Mouse (Mus musculus) MEL (cell line): ENCODE results near the gene Csde1. TPM values are rescaled to one million over a fixed set of nuclear protein-coding genes. Genes with fewer than 3 reads are reported as not detected.

Source experiments
- DNase-seq: peaks from one replicate; pipeline ENCODE4 v3.0.0; 2011; ENCODE audit warnings: low read depth, low spot score
- H3K27ac ChIP-seq: 2 replicates; pipeline ENCODE4 v1.5.1; 2012; ENCODE audit warnings: low read depth, mild to moderate bottlenecking, control low read depth, low read length, moderate library complexity; ENCODE audit not compliant: control insufficient read depth
- H3K27me3 ChIP-seq, 2 experiments: fragments of 150-350 bp in 1 of 2; sonication (generic) in 1 of 2; 2 replicates each; pipeline ENCODE4 v1.6.1; 2012; ENCODE audit warnings: low read length in 2 of 2, mild to moderate bottlenecking in 2 of 2, improper control_type of control experiment in 1 of 2, moderate library complexity in 1 of 2; ENCODE audit not compliant: insufficient read depth in 2 of 2, control insufficient read depth in 1 of 2
- H3K36me3 ChIP-seq, 2 experiments: 2 replicates each; pipeline ENCODE4 v1.6.1; 2012 to 2014; ENCODE audit warnings: low read length in 2 of 2, improper control_type of control experiment in 1 of 2, inconsistent platforms in 1 of 2, mild to moderate bottlenecking in 1 of 2; ENCODE audit not compliant: insufficient read depth in 2 of 2, control insufficient read depth in 1 of 2
- H3K4me1 ChIP-seq, 2 experiments: fragments of 150-350 bp in 1 of 2; sonication (generic) in 1 of 2; 2 replicates each; pipeline ENCODE4 v1.6.1; 2012; ENCODE audit warnings: low read length in 2 of 2, improper control_type of control experiment in 1 of 2, mild to moderate bottlenecking in 1 of 2; ENCODE audit not compliant: insufficient read depth in 2 of 2, control insufficient read depth in 1 of 2
- H3K4me3 ChIP-seq, 2 experiments: fragments of 150-350 bp in 1 of 2; sonication (generic) in 1 of 2; 2 replicates each; pipeline ENCODE4 v1.5.1; 2012; ENCODE audit warnings: low read depth in 2 of 2, low read length in 2 of 2, mild to moderate bottlenecking in 2 of 2, moderate library complexity in 2 of 2, control low read depth in 1 of 2, improper control_type of control experiment in 1 of 2; ENCODE audit not compliant: control insufficient read depth in 1 of 2, insufficient read depth in 1 of 2
- H3K79me2 ChIP-seq: 2 replicates; pipeline ENCODE4 v1.6.1; 2012; ENCODE audit warnings: mild to moderate bottlenecking, low read length, moderate library complexity; ENCODE audit not compliant: control insufficient read depth, poor library complexity, insufficient read depth
- H3K9ac ChIP-seq: 2 replicates; pipeline ENCODE4 v1.6.1; 2012; ENCODE audit warnings: low read depth, mild to moderate bottlenecking, control low read depth, low read length, moderate library complexity; ENCODE audit not compliant: control insufficient read depth, poor library complexity, severe bottlenecking
- H3K9me3 ChIP-seq: fragments of 150-350 bp; sonication (generic); replicated peaks from 2 replicates; pipeline ENCODE4 v1.6.1; 2012; ENCODE audit warnings: mild to moderate bottlenecking, low read length, improper control_type of control experiment, moderate library complexity; ENCODE audit not compliant: insufficient read depth
- CHD1 ChIP-seq: IDR thresholded peaks from 2 replicates; pipeline ENCODE4 v1.6.1; 2012; ENCODE audit warnings: low read depth, mild to moderate bottlenecking, inconsistent platforms, low read length, improper control_type of control experiment
- CTCF ChIP-seq, 3 experiments: IDR thresholded peaks in 2 of 3; conservative IDR thresholded peaks in 1 of 3; 2 replicates each; pipeline ENCODE4 v1.5.1; 2011 to 2012; ENCODE audit warnings: low read length in 3 of 3, low read depth in 2 of 3, mild to moderate bottlenecking in 2 of 3, improper control_type of control experiment in 1 of 3, inconsistent platforms in 1 of 3, mixed read lengths in 1 of 3, moderate library complexity in 1 of 3; ENCODE audit not compliant: control insufficient read depth in 1 of 3, insufficient read depth in 1 of 3, poor library complexity in 1 of 3, severe bottlenecking in 1 of 3
- E2F4 ChIP-seq: IDR thresholded peaks from 2 replicates; pipeline ENCODE4 v1.6.1; 2011; ENCODE audit warnings: low read depth, low read length, improper control_type of control experiment, borderline replicate concordance
- ELF1 ChIP-seq: IDR thresholded peaks from 2 replicates; pipeline ENCODE4 v1.6.1; 2014; ENCODE audit warnings: low read depth, mild to moderate bottlenecking, inconsistent platforms, low read length, improper control_type of control experiment, moderate library complexity
- EP300 ChIP-seq, 2 experiments: IDR thresholded peaks; 2 replicates each; pipeline ENCODE4 v1.6.1; 2011; ENCODE audit warnings: improper control_type of control experiment in 2 of 2, low read length in 2 of 2, low read depth in 1 of 2, mild to moderate bottlenecking in 1 of 2
- ETS1 ChIP-seq: IDR thresholded peaks from 2 replicates; pipeline ENCODE4 v1.6.1; 2012; ENCODE audit warnings: low read depth, mild to moderate bottlenecking, inconsistent platforms, low read length, improper control_type of control experiment, moderate library complexity
- GABPA ChIP-seq: IDR thresholded peaks from 2 replicates; pipeline ENCODE4 v1.6.1; 2012; ENCODE audit warnings: low read depth, mild to moderate bottlenecking, inconsistent platforms, low read length, improper control_type of control experiment, moderate library complexity
- GATA1 ChIP-seq: IDR thresholded peaks from 2 replicates; pipeline ENCODE4 v1.6.1; 2011; ENCODE audit warnings: low read depth, low read length, improper control_type of control experiment
- HCFC1 ChIP-seq: IDR thresholded peaks from 2 replicates; pipeline ENCODE4 v1.6.1; 2012; ENCODE audit warnings: low read depth, mild to moderate bottlenecking, inconsistent platforms, low read length, improper control_type of control experiment, moderate library complexity
- JUND ChIP-seq: IDR thresholded peaks from 2 replicates; pipeline ENCODE4 v1.6.1; 2011; ENCODE audit warnings: low read depth, mild to moderate bottlenecking, improper control_type of control experiment, low read length
- MXI1 ChIP-seq: IDR thresholded peaks from 2 replicates; pipeline ENCODE4 v1.6.1; 2011; ENCODE audit warnings: mild to moderate bottlenecking, low read depth, low read length, improper control_type of control experiment
- MYB ChIP-seq: IDR thresholded peaks from 2 replicates; pipeline ENCODE4 v1.6.1; 2011; ENCODE audit warnings: mild to moderate bottlenecking, low read depth, low read length, improper control_type of control experiment
- POLR2A ChIP-seq, 2 experiments: IDR thresholded peaks; 2 replicates each; pipeline ENCODE4 v1.6.1; 2011 to 2012; ENCODE audit warnings: low read length in 2 of 2, mild to moderate bottlenecking in 2 of 2, control low read depth in 1 of 2, improper control_type of control experiment in 1 of 2, low read depth in 1 of 2, moderate library complexity in 1 of 2; ENCODE audit not compliant: control insufficient read depth in 1 of 2, insufficient read depth in 1 of 2, poor library complexity in 1 of 2
- RCOR1 ChIP-seq: IDR thresholded peaks from 2 replicates; pipeline ENCODE4 v1.6.1; 2012; ENCODE audit warnings: low read depth, mild to moderate bottlenecking, inconsistent platforms, low read length, improper control_type of control experiment
- SIN3A ChIP-seq: IDR thresholded peaks from 2 replicates; pipeline ENCODE4 v1.6.1; 2012; ENCODE audit warnings: low read length, improper control_type of control experiment, inconsistent platforms
- SMC3 ChIP-seq: IDR thresholded peaks from 2 replicates; pipeline ENCODE4 v1.6.1; 2011; ENCODE audit warnings: low read depth, low read length, improper control_type of control experiment
- TAL1 ChIP-seq: IDR thresholded peaks from 2 replicates; pipeline ENCODE4 v1.6.1; 2012; ENCODE audit warnings: mild to moderate bottlenecking, inconsistent platforms, low read length, moderate library complexity, mixed read lengths
- ZKSCAN1 ChIP-seq: IDR thresholded peaks from 2 replicates; pipeline ENCODE4 v1.6.1; 2012; ENCODE audit warnings: low read depth, mild to moderate bottlenecking, inconsistent platforms, low read length, improper control_type of control experiment, moderate library complexity
- ZMIZ1 ChIP-seq: IDR thresholded peaks from 2 replicates; pipeline ENCODE4 v1.6.1; 2012; ENCODE audit warnings: low read depth, mild to moderate bottlenecking, inconsistent platforms, low read length, improper control_type of control experiment, moderate library complexity
- ZNF384 ChIP-seq: IDR thresholded peaks from 2 replicates; pipeline ENCODE4 v1.6.1; 2012; ENCODE audit warnings: low read depth, mild to moderate bottlenecking, inconsistent platforms, low read length, improper control_type of control experiment
- polyA plus RNA-seq, 2 experiments: library from polyadenylated mRNA; stranded (reverse) in 1 of 2; unstranded in 1 of 2; fragments of >175 nt in 1 of 2; fragments of >200 nt in 1 of 2; gene quantifications; 2 replicates each; pipeline versions ENCODE4 v1.2.1 to v1.2.4; 2012; ENCODE audit warnings: low replicate concordance in 2 of 2, low read depth in 1 of 2; ENCODE audit not compliant: insufficient read length in 2 of 2, insufficient read depth in 1 of 2, missing spikeins in 1 of 2
- total RNA-seq: library from RNA; depleted of rRNA; stranded (reverse); fragments of 300-350 nt; gene quantifications from 2 replicates; pipeline ENCODE4 v1.2.3, GENCODE M21; 2012

The Csde1 gene
- total and polyA plus RNA-seq, 3 experiments = 142 to 202 (median 189) TPM

- Histone ChIP-seq H3K79me2 (no peaks in the 10 kb centered on the region), H3K36me3 (no peaks in the 10 kb centered on the region; a peak in 1 of 4 replicates), H3K9ac (no peak within 1 kb of the TSS), H3K4me1 (no peaks in the 10 kb centered on the region), H3K27ac (no peak within 1 kb of the TSS), H3K4me3 (no peak within 1 kb of the TSS), H3K27me3 (no peaks in the 10 kb centered on the region), H3K9me3 (no peaks in the 10 kb centered on the region)
- DNase-seq = no peak
- TF ChIP-seq ZNF384 = no peak
- TF ChIP-seq E2F4 = no peak
- TF ChIP-seq GABPA = no peak
- TF ChIP-seq MXI1 = no peak
- TF ChIP-seq MYB = no peak
- TF ChIP-seq ZKSCAN1 = no peak
- no peak for TF ChIP-seq SMC3
- no peak for TF ChIP-seq EP300 (IDR thresholded peaks at IDR 0.05; ENCODE audit: low read depth in 1 of 2, low read length in 2 of 2)
- no peak for TF ChIP-seq HCFC1
- TF ChIP-seq SIN3A = no peak
- TF ChIP-seq POLR2A (IDR thresholded peaks at IDR 0.05; ENCODE audit: control insufficient read depth in 1 of 2, insufficient read depth in 1 of 2, low read depth in 1 of 2, low read length in 2 of 2, poor library complexity in 1 of 2) = no peak
- no peak for TF ChIP-seq ELF1
These were observed 53.5 kb downstream of the Csde1 start, which contains the start of gene Ampd1 for GRCm38 (mm10) chr3:103073771-103074170. Ampd1 (plus strand) TSS chr3:103074014.

GRCm38 (mm10) chr3:103075871-103076270 lies 55.6 kb downstream of the Csde1 start:
- Histone ChIP-seq H3K36me3 (no peaks in the 10 kb centered on the region), H3K9me3 (no peaks in the 10 kb centered on the region), H3K27me3 (no peaks in the 10 kb centered on the region), H3K79me2 (no peaks in the 10 kb centered on the region), H3K4me3 (no peak overlapping the region), H3K4me1 (no peaks in the 10 kb centered on the region), H3K9ac (no peak overlapping the region), H3K27ac (no peak overlapping the region)
- DNase-seq = no peak
- TF ChIP-seq MXI1 (no peak), GABPA (no peak), ZMIZ1 (no peak), GATA1 (no peak), ETS1 (no peak), RCOR1 (no peak), CHD1 (no peak), TAL1 (no peak), CTCF (IDR thresholded peaks at IDR 0.05 in 2 of 3, conservative IDR thresholded peaks at IDR 0.05 in 1 of 3; ENCODE audit: control insufficient read depth in 1 of 3, insufficient read depth in 1 of 3, low read depth in 2 of 3, low read length in 3 of 3, poor library complexity in 1 of 3, severe bottlenecking in 1 of 3) (no peak), JUND (no peak)
- TF ChIP-seq, all 39 proteins: peak for 0
